Mouse (Mus musculus): ENCODE data around the gene Lrrk1.

The Lrrk1 gene

GRCm38 (mm10) chr7:66387813-66388521 is at the start of gene Lrrk1:
TSS of gene Lrrk1 (minus strand) at chr7:66388350.
- peak; percentile 61 for DNase-seq (ENCODE audit: low read depth, low spot score)

DNA sequence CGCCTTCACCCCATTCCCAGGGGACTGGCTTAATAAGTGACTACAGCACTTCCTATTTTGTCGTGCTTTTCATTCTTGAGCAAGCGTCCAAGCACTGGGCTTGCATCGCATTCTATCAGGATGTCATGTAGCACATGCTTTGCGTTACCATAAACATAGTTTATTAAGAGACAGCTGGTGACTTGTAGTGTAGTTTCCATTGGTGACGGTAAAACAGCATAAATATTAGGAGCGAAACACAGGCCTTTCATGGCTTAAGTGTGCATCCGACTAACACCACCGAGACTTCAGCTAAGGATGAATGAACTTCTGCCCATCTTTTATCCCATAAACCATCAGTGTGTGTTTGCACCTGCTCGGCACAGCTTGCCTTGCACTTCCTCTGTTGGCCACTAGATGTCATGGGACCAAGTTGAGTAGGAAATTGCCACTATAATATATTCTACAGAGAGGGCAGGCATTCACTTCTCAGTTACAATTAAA is 46.3 kb upstream of the Lrrk1 start:
- peak; percentile 73 for DNase-seq (ENCODE audit: low read depth, low spot score)

DNA sequence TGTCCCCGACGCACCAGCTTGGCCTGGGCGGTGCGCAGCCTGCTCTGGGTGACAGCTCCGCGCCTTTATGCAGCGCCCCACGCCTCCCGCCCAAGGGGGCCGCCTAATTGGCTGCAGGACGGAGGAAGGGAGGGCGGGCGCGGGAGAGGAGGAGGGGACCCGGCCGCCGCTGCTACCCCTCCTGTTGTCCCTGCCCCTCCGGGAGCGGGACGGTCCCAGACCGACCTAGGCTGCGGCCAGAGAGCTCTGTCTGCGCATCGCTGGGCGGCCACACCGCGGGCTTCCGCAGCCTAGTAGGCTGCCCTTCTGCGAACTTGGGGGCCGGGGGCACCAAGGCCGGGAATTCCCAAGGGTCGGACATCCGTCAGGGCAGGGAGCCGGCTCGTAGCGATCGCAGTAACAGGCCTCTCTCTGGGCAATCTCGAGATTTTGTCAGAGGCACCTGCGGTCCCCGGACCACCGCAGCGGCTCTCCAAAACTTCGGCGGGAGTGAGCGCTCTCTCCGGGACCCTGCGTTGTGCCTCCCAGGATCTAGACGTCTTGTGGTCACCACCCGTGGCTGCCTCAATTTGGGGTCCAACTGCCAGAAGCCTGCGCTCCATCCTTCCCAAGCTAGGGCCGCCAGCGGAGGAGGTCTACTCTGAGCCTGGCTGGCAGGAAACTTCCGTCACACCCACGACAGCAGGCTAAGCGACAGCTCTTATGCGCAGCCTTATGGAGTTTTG is 39.4 kb upstream of the Lrrk1 start, which contains the start of gene Aldh1a3:
Gene Aldh1a3, minus strand, starts transcription at position 81 of the 725 bp plus-strand sequence.
- no peak for DNase-seq (ENCODE audit: low read depth, low spot score)

DNA sequence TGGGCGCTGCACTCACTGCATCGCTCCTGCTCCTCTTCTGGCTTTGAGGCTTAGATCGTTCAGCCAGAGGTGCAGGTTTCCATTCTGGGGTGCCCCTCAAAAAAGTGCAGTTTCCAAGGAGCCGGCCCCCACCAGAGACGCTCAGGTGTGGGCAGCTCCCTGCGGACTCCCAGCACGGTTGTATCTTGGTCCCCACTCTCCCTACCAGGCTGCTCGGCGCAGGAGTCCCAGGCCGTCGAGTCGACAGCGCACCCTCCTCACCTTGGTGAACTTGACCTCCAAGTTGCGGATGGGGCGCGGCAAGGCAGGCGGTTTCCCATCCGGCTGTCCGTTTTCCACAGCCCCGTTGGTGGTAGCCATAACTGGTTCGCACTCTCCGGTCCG is 38.9 kb upstream of the Lrrk1 start:
- no peak for DNase-seq (ENCODE audit: low read depth, low spot score)

- no peak for DNase-seq (ENCODE audit: low read depth, low spot score)
Measured at GRCm38 (mm10) chr7:66421903-66422302, 33.8 kb upstream of the Lrrk1 start.

- no peak for DNase-seq (ENCODE audit: low read depth, low spot score)
Measured at GRCm38 (mm10) chr7:66418981-66419380, 30.8 kb upstream of the Lrrk1 start.

GRCm38 (mm10) chr7:66416829-66417228 is 28.7 kb upstream of the Lrrk1 start:
- no peak for DNase-seq (ENCODE audit: low read depth, low spot score)

- no peak for DNase-seq (ENCODE audit: low read depth, low spot score)
Measured at GRCm38 (mm10) chr7:66413093-66413492, 24.9 kb upstream of the Lrrk1 start.

- DNase-seq (ENCODE audit: low read depth, low spot score) = peak; percentile 38
Measured at GRCm38 (mm10) chr7:66409433-66409832, 21.3 kb upstream of the Lrrk1 start.

- DNase-seq (ENCODE audit: low read depth, low spot score) = no peak
Measured at GRCm38 (mm10) chr7:66406971-66407370, 18.8 kb upstream of the Lrrk1 start.

GRCm38 (mm10) chr7:66405951-66406721 is 18.0 kb upstream of the Lrrk1 start:
- no peak for DNase-seq (ENCODE audit: low read depth, low spot score)

DNA sequence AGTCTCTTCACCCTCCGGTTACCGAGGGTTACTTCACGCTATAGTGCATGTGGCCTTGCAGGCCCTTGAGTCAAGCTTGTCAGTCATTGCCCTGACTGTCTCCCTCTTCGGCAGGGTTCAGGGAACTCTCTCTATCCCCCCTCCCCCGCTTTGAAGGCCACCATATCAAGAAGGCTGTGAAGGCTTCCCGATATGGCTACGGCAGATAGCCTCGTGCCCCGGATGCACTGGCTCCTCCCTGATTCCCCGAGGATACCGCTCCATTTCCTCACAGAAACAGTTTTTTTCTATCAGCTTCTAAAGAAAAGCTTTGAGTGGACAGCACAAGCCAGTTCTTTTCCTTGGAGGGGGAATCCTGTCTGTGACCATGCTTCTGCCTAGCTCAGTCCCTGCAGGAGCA is 17.4 kb upstream of the Lrrk1 start:
- no peak for DNase-seq (ENCODE audit: low read depth, low spot score)

DNA sequence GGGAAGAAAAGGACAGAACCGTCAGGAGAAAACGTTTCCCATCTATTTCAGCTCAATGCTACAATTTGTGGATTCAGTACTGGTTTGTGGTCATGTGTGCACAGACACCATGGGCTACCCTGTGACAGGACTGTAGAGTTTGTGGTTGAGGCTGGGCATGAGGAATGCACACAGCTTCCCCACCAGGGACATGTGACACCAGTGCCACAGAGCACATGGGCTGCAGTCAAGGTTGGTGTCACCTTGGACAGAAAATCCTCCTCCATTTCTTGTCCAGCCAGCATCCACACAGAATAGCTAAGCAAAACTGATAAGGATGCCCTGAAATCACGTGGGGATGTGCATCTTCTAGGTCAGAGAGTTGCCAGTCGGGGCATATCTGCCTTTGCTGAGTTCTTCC is 16.7 kb upstream of the Lrrk1 start:
- DNase-seq (ENCODE audit: low read depth, low spot score) = no peak

GRCm38 (mm10) chr7:66404141-66404540 is 16.0 kb upstream of the Lrrk1 start:
- peak; percentile 23 for DNase-seq (ENCODE audit: low read depth, low spot score)

- DNase-seq (ENCODE audit: low read depth, low spot score) = no peak
Measured at GRCm38 (mm10) chr7:66402876-66403275, 14.7 kb upstream of the Lrrk1 start.

DNA sequence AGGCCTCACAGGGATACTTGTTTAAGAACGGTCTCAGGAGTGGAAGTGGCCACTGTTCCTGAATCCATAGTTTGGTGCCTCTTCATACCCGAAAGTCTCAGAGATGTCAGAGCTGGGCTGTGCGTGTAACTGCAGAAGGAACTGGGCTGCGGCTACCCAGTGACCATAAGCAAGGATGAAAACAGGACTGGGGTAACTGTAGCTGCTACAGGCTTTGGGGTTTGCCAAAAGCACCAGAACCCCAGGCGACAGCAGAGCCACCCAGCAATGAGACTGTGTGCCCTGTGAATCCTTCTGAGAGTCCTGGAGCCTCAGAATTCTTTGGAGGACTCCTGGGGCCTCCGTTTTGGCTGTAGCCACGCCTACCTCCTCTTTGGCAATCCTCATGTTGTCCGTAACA is 13.5 kb upstream of the Lrrk1 start:
- DNase-seq (ENCODE audit: low read depth, low spot score) = no peak

DNA sequence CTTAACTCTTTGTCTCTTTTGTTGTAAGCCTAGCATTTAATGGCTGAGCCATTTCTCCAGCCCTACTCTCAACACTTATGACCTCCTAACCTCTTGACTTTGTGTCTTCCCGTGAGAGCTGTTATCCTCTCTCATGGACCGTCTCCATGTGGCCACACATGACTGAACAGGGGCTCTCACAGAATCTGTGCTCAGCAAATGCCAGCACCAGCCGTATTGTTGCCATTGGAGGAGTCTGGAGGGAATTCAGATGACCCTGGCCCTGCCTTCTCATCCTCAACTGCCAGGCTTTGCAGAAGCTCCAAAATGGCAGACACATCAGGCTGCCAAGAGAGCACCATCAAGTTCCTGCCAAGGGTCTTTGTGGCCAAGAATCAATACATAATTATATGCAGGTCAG is 9.1 kb upstream of the Lrrk1 start:
- DNase-seq (ENCODE audit: low read depth, low spot score) = no peak

DNA sequence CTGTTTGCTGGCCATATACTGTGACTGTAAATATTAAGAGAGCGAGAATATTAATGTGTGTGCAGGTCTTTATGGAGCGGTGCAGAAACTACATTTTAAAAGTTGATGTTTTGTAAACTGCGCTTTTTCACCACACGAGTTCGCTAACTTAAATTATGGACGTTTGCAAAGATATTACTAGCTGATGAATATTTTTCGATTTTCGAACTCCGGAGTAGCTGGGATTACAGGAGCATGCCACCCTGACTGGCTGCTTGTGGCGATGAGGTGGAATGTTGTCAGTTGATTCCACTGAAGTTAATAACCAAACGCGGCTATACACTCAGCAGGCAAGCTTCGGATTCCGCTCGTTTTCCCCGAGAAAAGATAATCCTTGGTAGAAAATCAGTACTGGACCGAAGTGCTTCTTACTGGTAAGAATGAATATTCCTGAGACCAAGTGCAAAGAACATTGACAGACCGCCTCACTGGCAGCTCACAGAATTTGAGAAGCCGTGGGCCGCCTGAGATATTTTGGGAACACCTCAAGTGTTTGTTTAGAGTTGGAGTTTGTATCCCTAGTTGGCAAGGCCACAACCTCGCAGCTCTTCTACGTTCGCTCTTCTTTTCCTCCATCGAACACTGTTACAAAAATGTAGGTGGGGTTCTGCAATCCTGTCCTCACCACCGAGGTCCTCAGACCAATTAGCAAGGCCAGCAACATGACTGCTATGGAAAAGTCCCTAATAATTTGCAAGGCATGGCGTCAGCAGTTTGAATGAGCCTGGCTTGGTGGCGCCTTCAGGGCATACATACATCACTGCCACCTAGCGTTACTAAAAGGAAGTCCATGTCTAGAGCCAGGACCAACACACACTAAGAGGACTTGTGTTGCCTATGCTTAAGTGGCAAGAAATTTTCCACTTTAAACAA is 727 bp upstream of the Lrrk1 start:
- peak; percentile 83 for DNase-seq (ENCODE audit: low read depth, low spot score)

DNA sequence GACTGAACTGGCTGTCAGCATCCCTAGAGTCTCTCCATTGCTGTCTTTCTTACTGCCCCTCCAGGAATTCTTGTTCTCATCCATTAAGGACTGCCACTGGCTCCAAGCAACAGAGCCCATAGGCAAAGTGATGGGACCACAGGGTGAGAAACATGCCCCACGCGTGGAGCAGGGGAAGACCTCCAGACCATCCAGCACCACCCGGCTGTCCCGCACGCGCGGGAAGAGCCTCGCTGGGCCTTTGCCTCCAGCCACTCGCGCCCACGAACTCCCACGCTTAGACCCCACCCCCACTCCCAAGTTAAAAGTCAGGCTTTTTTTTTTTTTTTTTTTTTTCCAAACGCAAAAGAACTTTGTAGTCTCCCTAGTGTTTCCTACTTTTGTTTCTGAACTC is 734 bp downstream of the Lrrk1 start:
- DNase-seq (ENCODE audit: low read depth, low spot score) = no peak

DNA sequence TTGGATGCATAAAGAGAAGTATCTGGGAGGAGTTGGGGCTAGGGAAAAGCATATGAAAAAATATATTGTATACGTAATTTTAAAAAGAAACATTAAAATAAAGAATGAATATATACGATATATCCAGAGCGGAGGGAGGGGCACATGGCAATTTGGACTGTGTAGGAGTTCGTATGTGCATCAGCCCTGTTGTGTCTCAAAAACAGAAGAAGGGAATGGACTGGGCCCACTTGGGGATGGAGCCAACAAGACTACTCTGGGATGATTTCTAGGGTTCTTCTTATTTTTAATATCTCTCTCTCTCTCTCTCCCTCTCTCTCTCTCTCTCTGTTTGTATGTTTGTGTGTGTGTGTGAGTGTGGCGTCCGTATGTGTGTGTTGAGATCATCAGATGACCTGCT is 1.7 kb downstream of the Lrrk1 start:
- DNase-seq (ENCODE audit: low read depth, low spot score) = no peak

DNA sequence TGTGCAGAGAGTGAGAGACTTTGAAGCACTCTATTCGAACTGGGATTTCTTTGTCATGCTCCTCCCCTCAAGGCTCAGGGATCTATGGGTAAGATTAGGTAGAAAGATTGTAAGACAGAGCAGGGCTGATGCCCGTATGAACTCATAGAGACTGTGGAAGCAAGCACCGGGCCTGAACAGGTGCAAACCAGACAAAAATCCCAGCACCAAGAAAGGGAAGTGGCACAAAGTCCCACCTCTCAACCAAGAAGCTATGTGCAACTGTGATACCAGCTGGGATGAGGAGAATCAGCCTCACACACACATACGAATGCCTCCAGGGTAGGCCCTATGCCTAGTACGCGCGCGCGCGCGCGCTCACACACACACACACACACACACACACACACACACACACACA is 2.3 kb downstream of the Lrrk1 start:
- no peak for DNase-seq (ENCODE audit: low read depth, low spot score)

Data from mesoderm, embryonic 11.5 days (tissue).